Mouse (Mus musculus): ENCODE results near the gene Hlf. TPM values are rescaled to one million over a fixed set of nuclear protein-coding genes. Genes with fewer than 3 reads are reported as not detected.

Gene Hlf
- total RNA-seq, 2 experiments from 2014 or later, result 16.3 to 25.0 TPM

DNA sequence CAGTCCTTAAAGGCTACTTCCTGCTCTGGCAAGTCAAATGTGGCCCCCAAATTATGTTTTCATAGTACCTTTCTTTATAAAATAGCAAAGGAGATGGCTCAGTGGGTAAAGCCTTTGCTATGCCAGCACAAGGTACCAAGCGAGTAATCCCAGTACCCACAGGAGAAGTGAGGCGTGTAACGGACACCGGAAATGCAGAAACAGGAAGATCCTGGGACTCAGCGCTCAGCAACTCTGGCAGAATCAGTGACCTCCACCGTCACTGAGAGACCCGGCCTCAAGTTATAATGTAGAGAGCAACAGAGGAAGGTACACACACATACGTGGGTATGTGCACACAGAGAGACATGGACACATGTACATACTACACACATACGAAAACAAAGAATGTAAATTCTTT, 14.3 kb downstream of the Hlf start:
- intact Hi-C loops (cut with DNase I), result no loop called here
- no peak for DNase-seq (ENCODE audit: low spot score)

DNA sequence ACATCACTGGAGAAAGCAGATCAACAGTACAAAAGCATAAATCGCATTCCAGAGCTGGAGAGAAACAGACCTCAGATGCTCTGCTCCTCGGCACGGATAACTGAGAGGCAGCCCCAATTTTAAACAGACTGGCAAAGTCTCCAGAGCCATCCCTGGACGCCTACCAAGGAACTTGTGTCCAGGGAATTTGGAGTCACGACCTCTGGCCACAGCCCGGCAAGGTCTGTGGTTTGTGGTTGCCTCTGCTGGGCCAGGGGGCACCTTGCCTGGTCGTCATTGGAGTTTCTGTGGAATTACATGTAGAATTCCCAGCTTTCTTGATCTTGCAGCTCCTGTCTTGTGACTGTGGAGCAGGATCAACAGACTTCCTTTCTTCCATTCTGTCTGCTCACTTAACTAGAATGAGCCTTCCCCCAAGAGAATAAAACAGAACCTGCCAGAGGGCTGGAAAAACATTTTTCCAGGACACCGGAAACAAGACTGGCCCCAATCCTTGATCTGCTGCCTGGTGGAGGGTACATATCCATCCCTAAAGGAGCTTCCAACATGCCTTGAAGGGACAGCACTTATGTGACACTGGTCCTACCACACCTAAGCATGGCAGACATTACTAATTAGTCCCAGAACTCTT, 19.1 kb downstream of the Hlf start:
- no peak for DNase-seq (ENCODE audit: low spot score)
- intact Hi-C loops (cut with DNase I), result no loop called here

DNA sequence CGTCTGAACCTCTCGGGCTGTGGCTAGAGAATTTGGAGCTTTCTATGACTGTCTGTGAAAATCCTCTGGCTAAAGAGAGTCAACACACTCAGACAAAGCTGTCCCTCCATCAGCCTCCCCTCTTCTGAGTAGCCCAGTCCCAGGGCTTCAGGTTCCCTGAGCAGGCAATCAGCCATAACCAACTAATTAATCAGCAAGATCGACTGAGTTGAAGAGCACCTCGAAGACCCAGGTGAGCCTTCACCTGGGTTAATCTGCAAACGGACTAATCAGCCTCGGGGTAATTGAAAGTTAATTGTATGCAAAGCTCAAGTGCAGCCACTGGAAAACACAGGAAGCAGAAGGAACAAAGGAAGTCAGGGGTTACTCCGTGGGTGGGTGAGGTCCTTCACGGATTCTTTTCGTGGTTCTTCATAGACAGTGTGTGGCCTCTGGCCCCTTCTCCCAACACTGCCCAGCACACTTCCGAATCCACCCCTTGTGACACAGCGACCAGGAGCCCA, 19.9 kb downstream of the Hlf start:
- no peak for DNase-seq (ENCODE audit: low spot score)
- intact Hi-C loops (cut with DNase I), result no loop called here

- no peak for DNase-seq (ENCODE audit: low spot score)
- intact Hi-C loops (cut with DNase I), result no loop called here
Observed at GRCm38 (mm10) chr11:90370367-90370766, 20.3 kb downstream of the Hlf start.

GRCm38 (mm10) chr11:90369605-90370004, 21.1 kb downstream of the Hlf start:
- intact Hi-C loops (cut with DNase I), result loop anchor here (5.0 kb wide), 1 partner anchor 148 kb away; no protein-coding TSS in a partner anchor
- peak; percentile 88 for DNase-seq (ENCODE audit: low spot score)

GRCm38 (mm10) chr11:90369115-90369514, 21.6 kb downstream of the Hlf start:
- intact Hi-C loops (cut with DNase I), result loop anchor here (5.0 kb wide), 1 partner anchor 148 kb away; no protein-coding TSS in a partner anchor
- DNase-seq (ENCODE audit: low spot score), result no peak

GRCm38 (mm10) chr11:90367894-90368860, 22.5 kb downstream of the Hlf start:
- DNase-seq (ENCODE audit: low spot score), result no peak
- intact Hi-C loops (cut with DNase I), result loop anchor here (5.0 kb wide), 1 partner anchor 149 kb away; no protein-coding TSS in a partner anchor

DNA sequence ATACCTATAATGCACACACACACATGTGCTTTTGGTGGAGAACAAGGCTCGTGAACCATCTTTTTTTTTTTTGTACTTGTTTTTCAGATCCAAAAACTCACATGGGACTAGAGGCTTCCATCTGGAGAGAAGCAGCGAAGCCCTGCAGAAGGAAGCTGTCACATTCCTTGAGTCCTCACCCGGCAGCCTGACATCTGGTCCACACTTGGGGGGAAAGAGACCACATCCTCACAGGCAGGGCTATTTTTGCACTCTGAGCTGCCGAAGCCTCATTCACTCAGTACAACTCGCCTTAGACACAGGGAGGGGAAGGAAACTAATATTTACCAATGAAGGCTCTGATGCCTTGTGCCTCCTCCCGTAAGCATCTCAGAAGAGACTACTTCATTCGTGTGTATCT, 25.8 kb downstream of the Hlf start:
- DNase-seq (ENCODE audit: low spot score), result no peak
- intact Hi-C loops (cut with DNase I), result loop anchor here (5.0 kb wide), 2 partner anchors 52 to 152 kb away; no protein-coding TSS in a partner anchor

DNA sequence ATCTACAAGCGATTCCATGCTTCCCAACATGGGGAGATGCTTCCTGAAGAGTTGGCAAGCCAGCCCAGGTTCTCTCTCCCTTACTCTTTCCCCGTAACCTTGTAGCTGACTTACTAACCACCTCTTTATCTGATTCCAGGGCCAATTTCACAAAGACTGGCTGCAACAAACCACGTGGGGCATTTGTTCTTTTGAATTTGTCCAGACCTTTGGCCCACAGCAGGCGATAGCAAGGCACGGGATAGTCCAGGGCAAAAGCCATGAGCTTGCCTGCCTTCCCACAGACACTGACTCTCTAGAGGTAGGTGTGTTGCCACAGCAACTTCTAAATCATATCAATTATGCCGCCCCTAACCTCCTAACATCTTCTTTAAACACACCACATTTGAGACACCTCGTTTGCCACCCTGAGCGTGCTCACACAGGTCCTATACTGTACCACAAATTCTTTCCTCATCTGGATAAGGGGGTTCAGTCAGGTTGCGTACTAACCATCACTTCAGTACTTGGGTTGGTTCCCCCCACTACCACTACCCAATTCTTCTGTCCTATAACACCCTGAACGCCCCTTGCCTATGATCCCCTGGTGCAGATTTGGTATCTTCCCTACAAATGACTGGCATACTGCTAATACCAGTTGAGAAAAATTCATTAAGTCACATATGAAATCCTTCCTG, 26.7 kb downstream of the Hlf start:
- DNase-seq (ENCODE audit: low spot score), result no peak

DNA sequence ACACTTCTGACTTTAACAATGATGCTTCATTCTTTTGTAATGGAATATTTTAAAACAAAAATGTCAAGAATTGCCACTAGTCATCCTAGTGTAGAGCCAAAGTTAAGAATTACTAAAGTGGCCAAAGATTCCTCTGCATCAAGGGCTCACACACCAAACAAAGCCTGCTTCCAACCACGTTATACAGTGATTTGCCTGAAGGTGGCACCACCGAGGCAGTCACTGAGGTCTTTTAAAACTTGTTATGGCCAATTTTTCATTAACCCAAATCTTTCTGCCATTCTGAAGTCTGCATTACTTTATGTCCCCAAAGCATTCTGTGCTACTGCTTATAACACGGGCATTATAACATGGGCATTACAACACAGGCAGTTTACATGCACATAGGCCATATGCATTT, 27.3 kb downstream of the Hlf start:
- no peak for DNase-seq (ENCODE audit: low spot score)
- intact Hi-C loops (cut with DNase I), result loop anchor here (2.0 to 5.0 kb wide), 2 partner anchors 54 to 253 kb away; no protein-coding TSS in a partner anchor

More for the DNA sequence above, 26.7 kb downstream of the Hlf start:
- intact Hi-C loops (cut with DNase I), result loop anchor here (2.0 to 5.0 kb wide), 2 partner anchors 53 to 253 kb away; no protein-coding TSS in a partner anchor

DNA sequence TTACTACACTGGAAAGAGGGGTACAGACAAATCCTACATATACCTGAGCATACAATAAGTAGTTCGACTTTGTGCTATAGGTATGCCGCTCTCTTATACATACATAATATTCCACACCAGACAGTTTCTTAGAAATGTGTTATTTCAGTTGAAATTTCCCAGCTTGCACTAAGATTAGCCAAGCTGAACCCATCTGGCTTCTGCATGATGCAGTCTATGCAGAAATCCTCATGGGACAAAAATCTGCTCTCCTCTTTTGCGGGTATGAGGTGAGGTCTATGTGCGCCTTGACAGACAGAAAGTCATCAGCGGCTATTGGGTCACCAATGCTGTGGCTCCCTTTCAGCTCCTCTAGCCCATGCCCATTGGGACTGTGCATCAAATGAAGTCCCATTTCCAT, 30.2 kb downstream of the Hlf start:
- intact Hi-C loops (cut with DNase I), result loop anchor here (5.0 kb wide), 1 partner anchor 57 kb away; no protein-coding TSS in a partner anchor
- DNase-seq (ENCODE audit: low spot score), result no peak

DNA sequence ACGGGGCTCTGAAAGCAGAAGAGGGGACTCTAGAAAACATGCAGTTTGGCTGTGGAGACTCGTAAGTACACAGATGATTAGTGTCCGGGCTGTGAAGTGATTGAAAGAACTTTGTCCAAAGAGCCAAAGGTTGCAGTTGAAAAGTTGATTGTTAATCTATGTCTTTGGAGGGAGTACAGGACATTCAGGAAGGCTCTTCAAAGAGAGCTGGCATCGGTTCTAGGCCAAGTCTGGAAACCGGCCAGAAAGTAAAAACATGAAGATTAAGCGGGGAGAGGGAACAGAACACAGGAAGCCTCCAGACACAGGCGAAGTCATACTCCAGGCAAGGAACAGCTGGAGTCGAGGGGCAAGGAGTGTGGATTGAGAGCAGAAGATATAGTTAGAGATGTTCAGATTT, 32.6 kb downstream of the Hlf start:
- DNase-seq (ENCODE audit: low spot score), result no peak
- intact Hi-C loops (cut with DNase I), result no loop called here

GRCm38 (mm10) chr11:90357371-90357770, 33.3 kb downstream of the Hlf start:
- intact Hi-C loops (cut with DNase I), result no loop called here
- no peak for DNase-seq (ENCODE audit: low spot score)

GRCm38 (mm10) chr11:90356495-90357304, 34.0 kb downstream of the Hlf start:
- intact Hi-C loops (cut with DNase I), result no loop called here
- DNase-seq (ENCODE audit: low spot score), result no peak

- DNase-seq (ENCODE audit: low spot score), result no peak
- intact Hi-C loops (cut with DNase I), result no loop called here
Observed at GRCm38 (mm10) chr11:90356036-90356435, 34.7 kb downstream of the Hlf start.

DNA sequence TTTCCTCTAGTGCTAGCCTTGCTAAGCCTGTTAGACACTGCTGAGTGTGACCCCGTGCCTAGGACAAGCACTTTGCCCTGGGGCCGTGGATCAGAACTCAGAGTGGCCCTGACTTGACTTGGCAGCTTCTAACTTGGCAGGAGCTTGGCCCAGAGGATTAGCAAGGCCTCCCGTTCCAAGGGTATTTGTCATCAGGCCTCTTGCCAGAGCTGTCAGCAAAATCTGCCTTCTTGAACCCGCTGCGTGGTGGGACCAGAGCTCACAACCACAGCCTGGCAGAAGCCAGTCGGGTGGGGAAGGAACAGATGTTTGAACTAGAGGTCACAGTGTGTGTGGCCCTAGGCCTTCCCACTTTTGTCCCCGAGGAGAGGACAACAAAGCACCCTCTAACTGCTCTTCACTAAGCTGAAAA, 35.4 kb downstream of the Hlf start:
- DNase-seq (ENCODE audit: low spot score), result peak; percentile 82
- intact Hi-C loops (cut with DNase I), result no loop called here

- intact Hi-C loops (cut with DNase I), result no loop called here
- no peak for DNase-seq (ENCODE audit: low spot score)
Observed at GRCm38 (mm10) chr11:90352696-90353095, 38.0 kb downstream of the Hlf start.

GRCm38 (mm10) chr11:90350153-90350512, 40.6 kb downstream of the Hlf start:
- intact Hi-C loops (cut with DNase I), result no loop called here
- DNase-seq (ENCODE audit: low spot score), result no peak

GRCm38 (mm10) chr11:90349486-90350152, 41.1 kb downstream of the Hlf start:
- DNase-seq (ENCODE audit: low spot score), result no peak
- intact Hi-C loops (cut with DNase I), result no loop called here

Measured in heart, postnatal 25 days (tissue).